Mouse (Mus musculus) Patski (cell line): ENCODE data around the gene Cabcoco1. TPM values are rescaled to one million over a fixed set of nuclear protein-coding genes. Genes with fewer than 3 reads are reported as not detected.

Source experiments
- ATAC-seq: fragments of 100-300 bp; one replicate; pipeline ENCODE4 v1.8.0; 2021
- CTCF ChIA-PET: fragments of 350-600 bp; sonication (Branson Sonifier 250); formaldehyde crosslinking; loops from one replicate; lab custom pipeline; 2022; ENCODE audit warnings: inconsistent platforms; lab: Charles Lee
- POLR2A ChIA-PET: fragments of 350-600 bp; sonication (Branson Sonifier 250); formaldehyde crosslinking; loops from one replicate; lab custom pipeline; 2022; ENCODE audit warnings: antibody characterized with exemption, inconsistent platforms; lab: Charles Lee
- DNase-seq: peaks from one replicate; pipeline ENCODE4 v3.0.0-alpha.2; 2011; ENCODE audit warnings: low read depth, low spot score
- H3K27me3 ChIP-seq: fragments of 371-371 bp; one replicate; pipeline ENCODE4 v1.5.1; 2021
- CTCF ChIP-seq: fragments of 100-300 bp; IDR thresholded peaks from one replicate; pipeline ENCODE4 v1.5.1; 2021
- in situ Hi-C: fragments of 300-500 bp; cut with MboI; formaldehyde crosslinking; loops from 3 replicates; pipeline ENCODE4 v1.11.1; 2018; ENCODE audit warnings: low pct_unique_long_range_greater_than_20kb, mixed read lengths
- polyA plus RNA-seq: library from polyadenylated mRNA; unstranded; gene quantifications from one replicate; pipeline ENCODE4 v1.2.3, GENCODE M21; 2021

Gene Cabcoco1
- polyA plus RNA-seq, 1 experiment from 2014 or later, result not detected

DNA sequence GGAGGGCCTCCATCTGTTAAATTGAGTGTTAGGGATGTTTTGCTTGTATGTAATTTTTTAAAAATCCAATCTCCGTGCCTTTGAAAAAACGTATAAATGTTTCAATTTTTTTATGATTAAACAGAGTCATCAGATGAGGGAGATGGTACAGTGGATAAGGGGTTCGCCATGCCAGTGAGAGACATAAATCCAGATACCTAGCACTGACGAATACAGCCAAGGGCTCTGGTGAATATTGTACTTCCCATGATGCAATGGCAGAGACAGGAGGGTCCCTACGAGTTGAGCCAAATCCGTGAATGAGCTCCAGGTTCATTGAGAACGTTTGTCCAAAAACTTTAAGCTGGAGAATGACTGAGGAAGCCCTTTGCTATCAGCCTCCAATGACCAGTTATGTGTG lies 9.6 kb upstream of the Cabcoco1 start:
- no peaks in the 10 kb centered on the region for H3K27me3 ChIP-seq
- no peak for TF ChIP-seq CTCF
- CTCF ChIA-PET, result interaction anchor here (0.8 to 1.5 kb wide), 2 partner anchors 10 to 86 kb away, joined by 3 to 4 read pairs; no protein-coding TSS in a partner anchor
- POLR2A ChIA-PET, result interaction anchor here (1.8 kb wide), 1 partner anchor 10 kb away, joined by 7 read pairs; the partner anchor contains the start of gene Cabcoco1
- in situ Hi-C loops, result no loop called here
- ATAC-seq (no peak), DNase-seq (no peak)

- peak; percentile 71 for DNase-seq
- no peaks in the 10 kb centered on the region for H3K27me3 ChIP-seq
- ATAC-seq, result peak; percentile 82
- in situ Hi-C loops, result no loop called here
- TF ChIP-seq CTCF, result no peak
- POLR2A ChIA-PET, result interaction anchor here (0.6 to 1.8 kb wide), 4 partner anchors 9 to 67 kb away, joined by 3 to 7 read pairs (median 4); partner anchors contain the start of gene Cabcoco1
- CTCF ChIA-PET, result interaction anchor here (1.1 to 1.5 kb wide), 2 partner anchors 10 to 22 kb away, joined by 3 to 4 read pairs; no protein-coding TSS in a partner anchor
Observed at GRCm38 (mm10) chr10:68550668-68551267, 9.1 kb upstream of the Cabcoco1 start.

DNA sequence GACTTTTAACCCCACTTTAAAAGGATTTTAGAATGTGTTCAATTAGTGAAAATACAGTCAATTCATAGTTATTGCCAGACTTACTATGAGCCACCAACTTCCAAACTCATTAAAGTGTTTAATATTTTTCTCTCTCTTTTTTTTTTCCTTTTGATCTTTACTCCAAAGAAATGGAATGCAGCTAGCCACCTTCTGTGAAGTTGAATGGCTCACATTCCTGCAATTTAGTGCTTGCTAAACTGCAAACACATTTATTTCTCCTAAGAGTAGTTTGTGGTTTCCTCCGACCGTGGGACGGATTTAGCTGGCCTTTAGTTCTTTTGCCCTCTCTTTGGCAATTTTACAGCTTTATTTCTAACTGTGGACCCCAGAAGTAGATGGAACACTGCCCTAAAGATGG lies 1.4 kb upstream of the Cabcoco1 start:
- ChIA-PET CTCF (interaction anchor here (1.1 to 1.2 kb wide), 2 partner anchors 15 to 32 kb away, joined by 3 to 4 read pairs; no protein-coding TSS in a partner anchor), POLR2A (interaction anchor here (0.6 to 0.7 kb wide), 2 partner anchors 38 to 502 kb away, joined by 3 read pairs; no protein-coding TSS in a partner anchor)
- in situ Hi-C loops, result no loop called here
- DNase-seq (no peak), ATAC-seq (no peak)
- H3K27me3 ChIP-seq, result no peaks in the 10 kb centered on the region
- TF ChIP-seq CTCF, result no peak

GRCm38 (mm10) chr10:68541943-68542420 lies 286 bp upstream of the Cabcoco1 start:
- POLR2A ChIA-PET, result interaction anchor here (0.6 to 2.2 kb wide), 2 partner anchors 8 to 63 kb away, joined by 4 to 7 read pairs; no protein-coding TSS in a partner anchor
- CTCF ChIA-PET, result interaction anchor here (1.2 kb wide), 1 partner anchor 33 kb away, joined by 3 read pairs; no protein-coding TSS in a partner anchor
- in situ Hi-C loops, result no loop called here
- no peaks in the 10 kb centered on the region for H3K27me3 ChIP-seq
- DNase-seq, result no peak
- TF ChIP-seq CTCF, result no peak
- no peak for ATAC-seq

DNA sequence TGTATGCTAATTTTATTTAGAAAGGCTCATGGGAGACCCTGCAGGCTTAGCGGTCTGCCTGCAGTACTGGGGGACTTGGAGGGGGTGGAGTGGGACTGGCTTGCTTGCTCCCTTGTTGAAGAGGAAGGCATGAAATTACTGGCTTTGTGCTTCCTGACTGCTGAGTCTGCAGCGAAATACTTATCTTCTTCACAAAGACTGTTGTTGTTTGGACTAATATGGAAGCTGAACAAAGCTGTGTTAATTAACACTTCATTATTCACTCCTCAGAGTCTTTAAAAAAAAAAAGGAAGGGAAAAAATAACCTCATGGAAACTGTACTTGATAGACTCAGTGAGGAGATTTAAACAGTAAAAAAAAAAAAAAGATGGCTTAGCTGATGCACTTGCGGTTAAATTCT lies 1.1 kb downstream of the Cabcoco1 start:
- in situ Hi-C loops, result no loop called here
- DNase-seq (no peak), ATAC-seq (no peak)
- POLR2A ChIA-PET, result interaction anchor here (2.2 kb wide), 1 partner anchor 10 kb away, joined by 7 read pairs; no protein-coding TSS in a partner anchor
- CTCF ChIA-PET, result interaction anchor here (1.1 to 1.4 kb wide), 4 partner anchors 9 to 16 kb away, joined by 3 to 4 read pairs (median 4); no protein-coding TSS in a partner anchor
- no peaks in the 10 kb centered on the region for H3K27me3 ChIP-seq
- TF ChIP-seq CTCF, result no peak

DNA sequence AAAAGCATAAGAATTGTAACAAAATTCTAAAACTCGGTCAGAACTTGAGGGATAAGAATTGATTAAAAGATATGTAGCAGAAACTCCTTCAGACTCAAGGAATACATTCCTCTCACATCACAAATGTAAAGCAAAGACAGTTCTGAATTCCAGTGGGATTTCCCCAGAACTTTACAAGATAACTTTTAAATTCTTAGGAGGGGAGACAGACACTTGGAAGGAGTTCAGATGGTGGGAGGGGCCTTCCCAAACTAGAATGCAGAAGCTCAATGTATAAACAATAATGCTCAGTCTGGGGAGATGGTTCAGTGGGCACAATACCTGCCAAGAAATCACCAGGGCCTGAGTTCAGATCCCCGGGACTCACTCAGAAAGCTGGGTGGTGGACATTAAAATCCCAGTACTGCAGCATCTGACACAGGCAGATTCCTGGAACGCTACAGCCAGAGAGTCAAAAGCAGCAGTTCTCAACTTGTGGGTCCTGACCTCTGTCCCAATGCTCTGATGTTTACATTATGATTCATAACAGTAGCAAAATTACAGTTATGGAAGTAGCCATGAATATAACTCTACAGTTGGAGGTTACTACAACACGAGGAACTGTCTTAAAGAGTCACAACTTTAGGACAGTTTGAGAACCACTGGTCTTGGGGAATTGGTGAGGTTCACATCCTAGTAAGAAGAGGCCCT lies 4.3 kb downstream of the Cabcoco1 start:
- no peak for ATAC-seq
- in situ Hi-C loops, result no loop called here
- POLR2A ChIA-PET, result no interaction called here
- DNase-seq, result no peak
- CTCF ChIA-PET, result no interaction called here
- H3K27me3 ChIP-seq, result no peaks in the 10 kb centered on the region
- TF ChIP-seq CTCF, result no peak

DNA sequence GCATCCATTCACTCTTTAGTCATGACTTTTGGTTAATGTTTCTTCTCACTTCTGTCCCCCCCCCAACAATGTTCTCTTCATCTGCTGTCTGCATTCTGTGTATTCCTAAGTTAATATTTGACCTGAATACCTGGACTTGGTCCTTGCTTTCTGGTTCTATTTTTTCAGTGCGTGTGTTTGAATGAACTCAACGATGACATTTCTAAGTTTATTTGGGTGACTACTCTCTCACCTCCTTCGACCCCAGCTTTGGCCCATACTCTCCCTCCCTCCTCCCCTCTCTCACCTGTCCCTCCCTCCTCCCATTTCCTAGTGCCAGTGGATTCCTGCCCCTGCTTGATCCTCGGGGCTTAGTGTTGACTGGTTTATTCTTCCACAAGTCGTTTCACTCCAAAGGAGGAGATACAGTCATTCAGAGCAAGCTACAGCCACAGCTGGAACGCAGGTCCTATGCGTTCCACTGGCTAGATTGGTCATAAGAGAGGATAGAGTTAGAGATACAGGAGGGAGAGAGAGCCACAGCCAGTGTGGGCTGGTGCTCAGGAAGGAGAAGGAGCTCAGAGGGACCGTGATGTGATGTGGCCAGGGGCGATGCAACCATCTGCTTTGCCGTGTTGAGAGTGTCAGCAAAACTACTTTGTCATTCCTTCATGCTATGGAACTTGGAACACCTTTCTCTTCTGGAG lies 12.2 kb downstream of the Cabcoco1 start:
- ChIA-PET CTCF (interaction anchor here (0.7 to 1.4 kb wide), 2 partner anchors 10 to 21 kb away, joined by 3 read pairs; no protein-coding TSS in a partner anchor), POLR2A (interaction anchor here (0.7 kb wide), 1 partner anchor 725 kb away, joined by 4 read pairs; no protein-coding TSS in a partner anchor)
- DNase-seq (no peak), ATAC-seq (no peak)
- no peak for TF ChIP-seq CTCF
- H3K27me3 ChIP-seq, result no peaks in the 10 kb centered on the region
- in situ Hi-C loops, result no loop called here

- no peak for ATAC-seq
- DNase-seq, result no peak
- no peaks in the 10 kb centered on the region for H3K27me3 ChIP-seq
- POLR2A ChIA-PET, result no interaction called here
- no peak for TF ChIP-seq CTCF
- CTCF ChIA-PET, result interaction anchor here (0.7 to 1.4 kb wide), 2 partner anchors 11 to 21 kb away, joined by 3 read pairs; no protein-coding TSS in a partner anchor
- in situ Hi-C loops, result no loop called here
Observed at GRCm38 (mm10) chr10:68528958-68529357, 12.7 kb downstream of the Cabcoco1 start.

GRCm38 (mm10) chr10:68522106-68522505 lies 19.6 kb downstream of the Cabcoco1 start:
- POLR2A ChIA-PET, result no interaction called here
- in situ Hi-C loops, result no loop called here
- CTCF ChIA-PET, result no interaction called here
- peak; percentile 57 for ATAC-seq
- peak; percentile 94 for DNase-seq
- TF ChIP-seq CTCF, result no peak
- no peaks in the 10 kb centered on the region for H3K27me3 ChIP-seq
